Mouse (Mus musculus) CH12.LX (cell line): ENCODE results near the gene Slc25a44.

Experiments used
- CHD2 ChIP-seq: IDR thresholded peaks from 2 replicates; pipeline ENCODE4 v1.6.1; 2011; ENCODE audit warnings: low read length, improper control_type of control experiment
- CTCF ChIP-seq, 2 experiments: IDR thresholded peaks in 1 of 2; conservative IDR thresholded peaks in 1 of 2; 2 replicates each; pipeline ENCODE4 v1.5.1; 2011 to 2012; ENCODE audit warnings: low read depth in 2 of 2, low read length in 2 of 2, improper control_type of control experiment in 1 of 2, inconsistent platforms in 1 of 2, mild to moderate bottlenecking in 1 of 2, moderate library complexity in 1 of 2
- E2F4 ChIP-seq: IDR thresholded peaks from 2 replicates; pipeline ENCODE4 v1.6.1; 2011; ENCODE audit warnings: low read depth, low read length, improper control_type of control experiment; ENCODE audit not compliant: insufficient replicate concordance
- JUND ChIP-seq: conservative IDR thresholded peaks from 2 replicates; pipeline ENCODE4 v1.6.1; 2011; ENCODE audit warnings: low read depth, low read length, improper control_type of control experiment
- POLR2A ChIP-seq: IDR thresholded peaks from 2 replicates; pipeline ENCODE4 v1.6.1; 2011; ENCODE audit warnings: low read depth, mild to moderate bottlenecking, improper control_type of control experiment, low read length
- SIN3A ChIP-seq: IDR thresholded peaks from 2 replicates; pipeline ENCODE4 v1.6.1; 2012; ENCODE audit warnings: low read length, improper control_type of control experiment, inconsistent platforms
- ZKSCAN1 ChIP-seq: IDR thresholded peaks from 2 replicates; pipeline ENCODE4 v1.6.1; 2012; ENCODE audit warnings: low read depth, inconsistent platforms, low read length, improper control_type of control experiment, borderline replicate concordance

GRCm38 (mm10) chr3:88407090-88407489, 17.8 kb downstream of the Slc25a44 start:
- no peak for TF ChIP-seq JUND
- TF ChIP-seq CHD2 = no peak
- peak; percentile 51; the same call in 1 of the 2 replicates for TF ChIP-seq SIN3A
- TF ChIP-seq POLR2A = no peak
- no peak for TF ChIP-seq E2F4
- peak; percentile 82 to 97 for TF ChIP-seq CTCF (conservative IDR thresholded peaks at IDR 0.05 in 1 of 2, IDR thresholded peaks at IDR 0.05 in 1 of 2; ENCODE audit: low read depth in 2 of 2, low read length in 2 of 2)
- TF ChIP-seq ZKSCAN1 = no peak
